In genomic region chr6:145760246-145761016, GRCm38 (mm10) we compare ENCODE assay signal across 11 mouse cellular contexts. TPM values are rescaled to one million over a fixed set of nuclear protein-coding genes. Genes with fewer than 3 reads are reported as not detected.
DNase-seq lines count a peak whose midpoint lies in the region; ATAC-seq and TF ChIP-seq lines count a peak whose summit lies in the region.
"Had no signal": no experiment of that assay in that cellular context is flagged by ENCODE, and none has a peak within 500 bp of the region (broad histone marks: within the 10 kb centered on the region; RNA-seq: fewer than 3 reads in every experiment).

No protein-coding gene starts in this region.

- peak; percentile 43 for DNase-seq in adrenal gland, postnatal 10 days
- no peak for DNase-seq in adrenal gland, postnatal 25 days
- no peak for DNase-seq in kidney, adult 18-20 months
- DNase-seq in stomach, postnatal 0 days (ENCODE audit: low spot score) = no peak
- no peak for DNase-seq in T-cell, adult 2 months (ENCODE audit: low spot score)
- no peak for DNase-seq in cerebellum, postnatal 36 days
- DNase-seq: layer of hippocampus, postnatal 36 days; liver, embryonic 13.5 days had no signal

- H3K4me3 ChIP-seq in kidney, embryonic 14.5 days (ENCODE audit: low read length) = no peak overlapping the region
- no peak overlapping the region for H3K4me3 ChIP-seq in heart, embryonic 16.5 days (ENCODE audit: low read length)
- no peak overlapping the region for H3K4me3 ChIP-seq in stomach, postnatal 0 days (ENCODE audit: low read depth, low read length)
- H3K4me3 ChIP-seq: liver, embryonic 13.5 days; megakaryocyte, embryonic 14.5 days had no signal

- H3K27me3 ChIP-seq in kidney, embryonic 14.5 days (ENCODE audit: control insufficient read depth, insufficient read depth, low read length) = no peaks in the 10 kb centered on the region
- H3K27me3 ChIP-seq in heart, embryonic 16.5 days (ENCODE audit: control insufficient read depth, insufficient read depth, low read length) = no peaks in the 10 kb centered on the region
- H3K27me3 ChIP-seq in stomach, postnatal 0 days (ENCODE audit: control insufficient read depth, insufficient read depth, low read length) = no peaks in the 10 kb centered on the region
- H3K27me3 ChIP-seq: liver, embryonic 13.5 days had no signal

- no peaks in the 10 kb centered on the region for H3K36me3 ChIP-seq in kidney, embryonic 14.5 days (ENCODE audit: control insufficient read depth, insufficient read depth, low read length)
- H3K36me3 ChIP-seq in heart, embryonic 16.5 days (ENCODE audit: control insufficient read depth, insufficient read depth) = no peaks in the 10 kb centered on the region
- no peaks in the 10 kb centered on the region for H3K36me3 ChIP-seq in stomach, postnatal 0 days (ENCODE audit: control insufficient read depth, insufficient read depth, low read length)
- H3K36me3 ChIP-seq: liver, embryonic 13.5 days had no signal

- H3K4me2 ChIP-seq in kidney, embryonic 14.5 days (replicated peaks; ENCODE audit: low read depth, low read length) = no peak overlapping the region
- peak overlapping the region; percentile 20; the same call in 1 of the 2 replicates for H3K4me2 ChIP-seq in heart, embryonic 16.5 days (ENCODE audit: low read depth, low read length)
- H3K4me2 ChIP-seq in stomach, postnatal 0 days (replicated peaks; ENCODE audit: low read depth) = no peak overlapping the region
- H3K4me2 ChIP-seq: liver, embryonic 13.5 days had no signal

- 70% methylated on average over 4 of the region's 4 CpGs for WGBS in kidney, embryonic 14.5 days
- 27% methylated on average over 4 of the region's 4 CpGs for WGBS in heart, embryonic 16.5 days
- 64% methylated on average over 4 of the region's 4 CpGs for WGBS in stomach, postnatal 0 days

- no peak overlapping the region for H3K9ac ChIP-seq in kidney, embryonic 14.5 days (ENCODE audit: low read depth, low read length)
- peak overlapping the region; percentile 53 for H3K9ac ChIP-seq in heart, embryonic 16.5 days (ENCODE audit: low read length)
- no peak overlapping the region for H3K9ac ChIP-seq in stomach, postnatal 0 days (ENCODE audit: low read length)
- H3K9ac ChIP-seq: liver, embryonic 13.5 days had no signal

- TF ChIP-seq EP300 in stomach, postnatal 0 days (optimal IDR thresholded peaks at IDR 0.05) = no peak

- TF ChIP-seq CTCF in stomach, postnatal 0 days (IDR thresholded peaks at IDR 0.05; ENCODE audit: low read depth) = no peak

- no peak for ATAC-seq in kidney, embryonic 14.5 days (ENCODE audit: low FRiP score, low TSS enrichment)
- ATAC-seq in heart, embryonic 16.5 days (replicated peaks; ENCODE audit: extremely low read depth, insufficient read depth, low FRiP score) = peak; percentile 46
- ATAC-seq in stomach, postnatal 0 days (ENCODE audit: low FRiP score, low TSS enrichment) = no peak

- peaks cover 10% of the 10 kb centered on the region for H3K4me1 ChIP-seq in kidney, embryonic 14.5 days (ENCODE audit: control insufficient read depth, insufficient read depth, low read length)
- peaks cover 90% of the 10 kb centered on the region for H3K4me1 ChIP-seq in heart, embryonic 16.5 days (ENCODE audit: control insufficient read depth, insufficient read depth, low read length)
- peaks cover 11% of the 10 kb centered on the region; the same call in 1 of the 2 replicates for H3K4me1 ChIP-seq in stomach, postnatal 0 days (replicated peaks; ENCODE audit: control insufficient read depth, insufficient read depth)
- H3K4me1 ChIP-seq: megakaryocyte, embryonic 14.5 days had no signal

- 0 out of 2 replicates have a peak overlapping the region, but pooled peaks have one; percentile 11 for H3K27ac ChIP-seq in kidney, embryonic 14.5 days (ENCODE audit: low read depth, low read length)
- peak overlapping the region; percentile 94 for H3K27ac ChIP-seq in heart, embryonic 16.5 days (ENCODE audit: low read length)
- 0 out of 2 replicates have a peak overlapping the region, but pooled peaks have one; percentile 8 for H3K27ac ChIP-seq in stomach, postnatal 0 days (replicated peaks)

- H3K9me3 ChIP-seq in kidney, embryonic 14.5 days (ENCODE audit: control insufficient read depth, low read length) = no peaks in the 10 kb centered on the region
- H3K9me3 ChIP-seq in heart, embryonic 16.5 days (replicated peaks; ENCODE audit: control insufficient read depth, low read length) = no peaks in the 10 kb centered on the region
- H3K9me3 ChIP-seq in stomach, postnatal 0 days (ENCODE audit: control insufficient read depth, low read length) = no peaks in the 10 kb centered on the region
- H3K9me3 ChIP-seq: liver, embryonic 13.5 days; megakaryocyte, embryonic 14.5 days had no signal

RNA-seq across cellular contexts. Expression of gene Rassf8, which starts 13.9 kb away (rescaled TPM):
- 10 to 100 TPM; 82.4 to 85.1 TPM for total RNA-seq in adrenal gland, postnatal 10 days (2021)
- total RNA-seq in adrenal gland, postnatal 25 days (2021) = 105 and 107 TPM in 2 replicates
- polyA plus RNA-seq in kidney, embryonic 14.5 days (2014; fragmentation: Nextera tagmentation; extraction: Ambion mirVana) = 11.5 TPM in 2 replicates
- polyA plus RNA-seq in heart, embryonic 16.5 days (2015; fragmentation: Nextera tagmentation; extraction: Ambion mirVana) = 7.3 TPM in 2 replicates
- polyA plus RNA-seq in stomach, postnatal 0 days (2015; fragmentation: Nextera tagmentation; extraction: Ambion mirVana) = 4.9 and 5.9 TPM in 2 replicates

Comparison
In these comparisons a context has a peak if more than half of its experiments do, and no peak if none do; other contexts are left out.
1. H3K27ac ChIP-seq: peak in every context shown above with its lines; median percentile 94 in heart, embryonic 16.5 days; 11 in kidney, embryonic 14.5 days; 8 in stomach, postnatal 0 days.